In genomic region chr2:157970669-157971068, GRCm38 (mm10) we compare ENCODE assay signal across 8 mouse cellular contexts. TPM values are rescaled to one million over a fixed set of nuclear protein-coding genes. Genes with fewer than 3 reads are reported as not detected.
DNase-seq lines count a peak whose midpoint lies in the region; ATAC-seq lines count a peak whose summit lies in the region.

No protein-coding gene starts in this region.

- no peak for ATAC-seq in frontal cortex, adult (ENCODE audit: low TSS enrichment)

- DNase-seq in gastrocnemius, adult 18-20 months (ENCODE audit: low spot score), result peak; percentile 9
- DNase-seq in gastrocnemius, postnatal 25 days, result no peak
- DNase-seq in 416B (ENCODE audit: low read depth), result peak; percentile 48
- DNase-seq in adrenal gland, postnatal 25 days, result peak; percentile 53
- peak; percentile 45 for DNase-seq in induced T-regulatory cell, adult 2 months (ENCODE audit: low read depth)
- DNase-seq in naive thymus-derived CD4-positive, alpha-beta T cell, adult 2 months (ENCODE audit: low read depth), result peak; percentile 10
- DNase-seq in layer of hippocampus, adult 11-12 months (ENCODE audit: low spot score), result no peak

RNA-seq across cellular contexts. Expression of gene Vstm2l, which starts 56.2 kb away (rescaled TPM):
- not detected for total RNA-seq in gastrocnemius, adult 18-20 months (2021)
- not detected for total RNA-seq in gastrocnemius, postnatal 25 days (2021)
- 1.4 and 1.6 TPM in 2 replicates for total RNA-seq in adrenal gland, postnatal 25 days (2021)

RNA-seq across cellular contexts. Expression of gene Tti1, which starts 57.6 kb away (rescaled TPM):
- total RNA-seq in gastrocnemius, adult 18-20 months (2021), result 10 to 100 TPM; 19.3 to 25.4 TPM
- 10 to 100 TPM; 15.1 to 17.9 TPM for total RNA-seq in gastrocnemius, postnatal 25 days (2021)
- 20.2 and 26.3 TPM in 2 replicates for total RNA-seq in adrenal gland, postnatal 25 days (2021)

RNA-seq across cellular contexts. Expression of gene Rprd1b, which starts 57.6 kb away (rescaled TPM):
- 10 to 100 TPM; 23.2 to 29.3 TPM for total RNA-seq in gastrocnemius, adult 18-20 months (2021)
- 10 to 100 TPM; 23.7 to 31.7 TPM for total RNA-seq in gastrocnemius, postnatal 25 days (2021)
- 31.0 and 32.6 TPM in 2 replicates for total RNA-seq in adrenal gland, postnatal 25 days (2021)

Comparison
In these comparisons a context has a peak if more than half of its experiments do, and no peak if none do; other contexts are left out.
1. DNase-seq: peak in gastrocnemius, adult 18-20 months (single experiment), 416B (single experiment), adrenal gland, postnatal 25 days (single experiment), induced T-regulatory cell, adult 2 months (single experiment) and naive thymus-derived CD4-positive, alpha-beta T cell, adult 2 months (single experiment); none in gastrocnemius, postnatal 25 days (single experiment) and layer of hippocampus, adult 11-12 months (single experiment).